Mouse (Mus musculus) splenic B cell, adult 2 months (primary cell): ENCODE results near the gene Lrfn1.
"Not testable (repeated sequence)": the region's sequence is repeated elsewhere in the genome, so short reads cannot be mapped to it uniquely, and the experiment has no call there.

Source experiments
- DNase-seq: peaks from one replicate; pipeline ENCODE4 v3.0.0-alpha.2; 2011; ENCODE audit warnings: low read depth, low spot score
- H3K27me3 ChIP-seq: 2 replicates; pipeline ENCODE4 v1.6.1; 2012; ENCODE audit warnings: mild to moderate bottlenecking, low read length, moderate library complexity, mixed read lengths; ENCODE audit not compliant: control insufficient read depth, poor library complexity, insufficient read depth, severe bottlenecking
- H3K36me3 ChIP-seq: 2 replicates; pipeline ENCODE4 v1.6.1; 2012; ENCODE audit warnings: mild to moderate bottlenecking, low read length, moderate library complexity, mixed read lengths; ENCODE audit not compliant: control insufficient read depth, poor library complexity, insufficient read depth, severe bottlenecking

The Lrfn1 gene

GRCm38 (mm10) chr7:28467213-28467751, 15.5 kb downstream of the Lrfn1 start:
- no peaks in the 10 kb centered on the region for H3K36me3 ChIP-seq
- DNase-seq = no peak
- H3K27me3 ChIP-seq = no peaks in the 10 kb centered on the region

GRCm38 (mm10) chr7:28476191-28476590, 24.4 kb downstream of the Lrfn1 start:
- H3K27me3 ChIP-seq = no peaks in the 10 kb centered on the region; the same call in 1 of the 2 replicates
- no peaks in the 10 kb centered on the region for H3K36me3 ChIP-seq
- no peak for DNase-seq

- Histone ChIP-seq H3K36me3 (no peaks in the 10 kb centered on the region), H3K27me3 (no peaks in the 10 kb centered on the region; the same call in 1 of the 2 replicates)
- no peak for DNase-seq
Measured at GRCm38 (mm10) chr7:28477363-28477762, 25.6 kb downstream of the Lrfn1 start.

GRCm38 (mm10) chr7:28478854-28479253, 27.1 kb downstream of the Lrfn1 start:
- no peaks in the 10 kb centered on the region for H3K36me3 ChIP-seq
- no peak for DNase-seq
- H3K27me3 ChIP-seq = no peaks in the 10 kb centered on the region; the same call in 1 of the 2 replicates

- Histone ChIP-seq H3K36me3 (no peaks in the 10 kb centered on the region), H3K27me3 (no peaks in the 10 kb centered on the region; the same call in 1 of the 2 replicates)
- DNase-seq = no peak
Measured at GRCm38 (mm10) chr7:28482854-28483253, 31.1 kb downstream of the Lrfn1 start.

- H3K27me3 ChIP-seq = no peaks in the 10 kb centered on the region
- no peaks in the 10 kb centered on the region for H3K36me3 ChIP-seq
- DNase-seq = no peak
Measured at GRCm38 (mm10) chr7:28484192-28484591, 32.4 kb downstream of the Lrfn1 start.

- Histone ChIP-seq H3K36me3 (no peaks in the 10 kb centered on the region), H3K27me3 (no peaks in the 10 kb centered on the region)
- DNase-seq = peak; percentile 25
Measured at GRCm38 (mm10) chr7:28488030-28488491, 36.3 kb downstream of the Lrfn1 start.

GRCm38 (mm10) chr7:28490410-28490809, 38.6 kb downstream of the Lrfn1 start:
- DNase-seq = peak; percentile 74
- H3K27me3 ChIP-seq = no peaks in the 10 kb centered on the region
- H3K36me3 ChIP-seq = no peaks in the 10 kb centered on the region

GRCm38 (mm10) chr7:28490903-28491302, 39.1 kb downstream of the Lrfn1 start:
- DNase-seq = no peak
- Histone ChIP-seq H3K36me3 (no peaks in the 10 kb centered on the region), H3K27me3 (no peaks in the 10 kb centered on the region)

GRCm38 (mm10) chr7:28492310-28492709, 40.5 kb downstream of the Lrfn1 start:
- Histone ChIP-seq H3K27me3 (no peaks in the 10 kb centered on the region), H3K36me3 (no peaks in the 10 kb centered on the region)
- DNase-seq = no peak

GRCm38 (mm10) chr7:28495426-28495825, 43.6 kb downstream of the Lrfn1 start:
- H3K36me3 ChIP-seq = no peaks in the 10 kb centered on the region
- H3K27me3 ChIP-seq = no peaks in the 10 kb centered on the region
- no peak for DNase-seq

GRCm38 (mm10) chr7:28505585-28505984, 53.8 kb downstream of the Lrfn1 start:
- Histone ChIP-seq H3K27me3 (no peaks in the 10 kb centered on the region; the same call in 1 of the 2 replicates), H3K36me3 (no peaks in the 10 kb centered on the region)
- DNase-seq = no peak

- not testable (repeated sequence) for H3K27me3 ChIP-seq, H3K36me3 ChIP-seq, DNase-seq
Measured at GRCm38 (mm10) chr7:28509121-28509520, 57.3 kb downstream of the Lrfn1 start.

- not testable (repeated sequence) for H3K36me3 ChIP-seq, DNase-seq, H3K27me3 ChIP-seq
Measured at GRCm38 (mm10) chr7:28510405-28510974, 58.7 kb downstream of the Lrfn1 start, which contains the start of gene Ifnl2. Ifnl2 (minus strand) TSS chr7:28510455.

- no peaks in the 10 kb centered on the region for H3K27me3 ChIP-seq
- no peak for DNase-seq
- H3K36me3 ChIP-seq = no peaks in the 10 kb centered on the region
Measured at GRCm38 (mm10) chr7:28511441-28511840, 59.7 kb downstream of the Lrfn1 start.
